Mouse (Mus musculus) adipocyte (in vitro differentiated cells): ENCODE measurements around the gene Abhd4.

Source experiments
- DNase-seq: peaks from one replicate; pipeline ENCODE4 v3.0.0-alpha.2; 2016; ENCODE audit warnings: low spot score

Abhd4 gene

GRCm38 (mm10) chr14:54239002-54239736 lies 14.8 kb upstream of the Abhd4 start:
- DNase-seq, result peak; percentile 91

- DNase-seq, result no peak
Measured at GRCm38 (mm10) chr14:54240542-54240941, 13.4 kb upstream of the Abhd4 start.

GRCm38 (mm10) chr14:54244183-54244582 lies 9.8 kb upstream of the Abhd4 start:
- DNase-seq, result no peak

- DNase-seq, result no peak
Measured at GRCm38 (mm10) chr14:54246232-54246631, 7.8 kb upstream of the Abhd4 start.

- no peak for DNase-seq
Measured at GRCm38 (mm10) chr14:54249326-54249725, 4.7 kb upstream of the Abhd4 start.

GRCm38 (mm10) chr14:54250122-54250521 lies 3.9 kb upstream of the Abhd4 start:
- DNase-seq, result no peak

GRCm38 (mm10) chr14:54254670-54255202 lies 748 bp downstream of the Abhd4 start:
- no peak for DNase-seq

GRCm38 (mm10) chr14:54258131-54258670 lies 4.2 kb downstream of the Abhd4 start:
- DNase-seq, result no peak

GRCm38 (mm10) chr14:54259003-54259721 lies 5.2 kb downstream of the Abhd4 start:
- DNase-seq, result peak; percentile 94

GRCm38 (mm10) chr14:54259722-54260085 lies 5.7 kb downstream of the Abhd4 start:
- peak; percentile 34 for DNase-seq

GRCm38 (mm10) chr14:54260196-54260595 lies 6.2 kb downstream of the Abhd4 start:
- DNase-seq, result peak; percentile 58

GRCm38 (mm10) chr14:54261386-54261785 lies 7.4 kb downstream of the Abhd4 start:
- DNase-seq, result no peak

GRCm38 (mm10) chr14:54262622-54263021 lies 8.6 kb downstream of the Abhd4 start:
- DNase-seq, result no peak

- no peak for DNase-seq
Measured at GRCm38 (mm10) chr14:54263099-54263498, 9.1 kb downstream of the Abhd4 start.

GRCm38 (mm10) chr14:54264231-54264630 lies 10.2 kb downstream of the Abhd4 start:
- DNase-seq, result no peak

GRCm38 (mm10) chr14:54265093-54265492 lies 11.1 kb downstream of the Abhd4 start:
- DNase-seq, result no peak

GRCm38 (mm10) chr14:54265951-54266350 lies 12.0 kb downstream of the Abhd4 start:
- no peak for DNase-seq

GRCm38 (mm10) chr14:54267966-54268365 lies 14.0 kb downstream of the Abhd4 start:
- no peak for DNase-seq

GRCm38 (mm10) chr14:54269566-54269965 lies 15.6 kb downstream of the Abhd4 start:
- no peak for DNase-seq

GRCm38 (mm10) chr14:54270413-54270812 lies 16.4 kb downstream of the Abhd4 start:
- no peak for DNase-seq

- DNase-seq, result no peak
Measured at GRCm38 (mm10) chr14:54271976-54272606, 18.1 kb downstream of the Abhd4 start.

- DNase-seq, result no peak
Measured at GRCm38 (mm10) chr14:54272696-54273095, 18.7 kb downstream of the Abhd4 start.

- DNase-seq, result no peak
Measured at GRCm38 (mm10) chr14:54276446-54276845, 22.5 kb downstream of the Abhd4 start.
